Mouse (Mus musculus) gastrocnemius, adult 8-10 months (tissue): ENCODE data around the gene Pramel1. TPM values are rescaled to one million over a fixed set of nuclear protein-coding genes. Genes with fewer than 3 reads are reported as not detected.
"Not testable (repeated sequence)": the region's sequence is repeated elsewhere in the genome, so short reads cannot be mapped to it uniquely, and the experiment has no call there.

Source experiments
- DNase-seq, 2 experiments: peaks; one replicate each; pipeline ENCODE4 v3.0.0; 2022; ENCODE audit warnings: low spot score in 2 of 2
- total RNA-seq, 4 experiments: library from RNA; stranded (reverse); gene quantifications; 2 replicates each; pipeline ENCODE4 v1.2.4; 2022

Gene Pramel1
- total RNA-seq = not detected

GRCm38 (mm10) chr4:143394181-143394580 is at the start of gene Pramel1:
Gene Pramel1 (plus strand): TSS chr4:143394428.
- DNase-seq = no peak

DNA sequence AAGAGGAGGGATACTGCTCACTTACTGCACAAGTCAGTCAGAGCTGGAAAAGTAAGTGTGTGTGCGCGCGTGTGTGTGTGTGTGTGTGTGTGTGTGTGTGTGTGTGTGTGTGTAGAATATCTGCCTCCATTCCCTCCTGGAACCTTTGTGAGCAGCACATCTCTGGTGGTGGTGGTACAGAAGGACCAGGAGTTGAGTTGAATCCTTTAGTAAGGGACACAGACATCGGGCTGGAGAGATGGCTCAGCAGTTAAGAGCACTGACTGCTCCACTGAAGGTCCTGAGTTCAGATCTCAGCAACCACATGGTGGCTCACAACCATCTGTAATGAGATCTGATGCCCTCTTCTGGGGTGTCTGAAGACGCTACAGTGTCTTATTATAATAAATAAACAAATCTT is 48.7 kb upstream of the Pramel1 start:
- DNase-seq = not testable (repeated sequence)

- DNase-seq = peak; percentile 67 to 80
Measured at GRCm38 (mm10) chr4:143348678-143349077, 45.5 kb upstream of the Pramel1 start.

GRCm38 (mm10) chr4:143349484-143349906 is 44.7 kb upstream of the Pramel1 start, which contains the start of gene Lrrc38:
Gene Lrrc38 (plus strand): TSS chr4:143349757.
- DNase-seq = peak; percentile 61 to 78

- DNase-seq = peak in 1 of 2 experiments; percentile 30
Measured at GRCm38 (mm10) chr4:143350047-143351015, 43.9 kb upstream of the Pramel1 start.

GRCm38 (mm10) chr4:143352301-143352700 is 41.9 kb upstream of the Pramel1 start:
- DNase-seq = peak in 1 of 2 experiments; percentile 40

DNA sequence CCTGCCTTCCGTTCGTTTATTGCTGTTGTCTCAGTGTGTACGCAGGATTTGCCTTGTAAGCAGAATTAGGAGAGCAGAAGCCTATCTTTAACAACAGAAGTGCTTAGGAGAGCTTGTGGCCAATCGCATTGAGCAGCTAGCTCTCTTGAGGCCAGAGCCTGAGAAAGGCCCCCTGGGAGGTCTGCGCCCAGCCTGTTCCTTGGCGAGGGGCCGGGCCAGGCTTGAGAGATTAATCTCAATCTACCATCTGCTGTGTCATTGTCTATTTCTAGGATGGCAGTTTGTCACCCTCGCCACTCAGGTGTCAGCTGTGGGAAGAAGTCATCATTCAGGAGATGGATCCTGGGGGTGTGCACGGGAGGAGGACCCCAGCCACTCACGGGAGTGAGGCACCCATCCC is 32.7 kb upstream of the Pramel1 start:
- peak; percentile 47 to 62 for DNase-seq

- no peak for DNase-seq
Measured at GRCm38 (mm10) chr4:143366415-143367041, 27.7 kb upstream of the Pramel1 start.

DNA sequence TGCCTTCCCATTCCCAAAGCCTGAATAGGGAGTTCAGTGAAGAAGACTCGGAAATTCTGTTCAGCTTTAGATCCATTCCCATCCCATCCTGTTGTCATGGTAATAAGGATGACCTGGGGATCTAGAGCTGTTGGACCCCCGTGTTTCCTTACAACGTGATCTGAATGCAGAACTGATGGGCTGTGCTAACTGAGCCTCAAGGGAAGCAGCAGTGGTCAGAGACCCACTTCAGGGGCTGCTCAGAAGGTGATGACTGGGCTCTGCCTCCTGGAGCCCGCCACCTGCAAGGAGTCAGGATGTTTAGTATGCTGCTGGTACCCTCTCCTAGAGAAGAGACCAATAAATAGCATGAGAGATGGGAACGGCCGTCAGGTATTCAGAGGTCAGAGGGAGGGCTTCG is 14.7 kb upstream of the Pramel1 start:
- DNase-seq = no peak

DNA sequence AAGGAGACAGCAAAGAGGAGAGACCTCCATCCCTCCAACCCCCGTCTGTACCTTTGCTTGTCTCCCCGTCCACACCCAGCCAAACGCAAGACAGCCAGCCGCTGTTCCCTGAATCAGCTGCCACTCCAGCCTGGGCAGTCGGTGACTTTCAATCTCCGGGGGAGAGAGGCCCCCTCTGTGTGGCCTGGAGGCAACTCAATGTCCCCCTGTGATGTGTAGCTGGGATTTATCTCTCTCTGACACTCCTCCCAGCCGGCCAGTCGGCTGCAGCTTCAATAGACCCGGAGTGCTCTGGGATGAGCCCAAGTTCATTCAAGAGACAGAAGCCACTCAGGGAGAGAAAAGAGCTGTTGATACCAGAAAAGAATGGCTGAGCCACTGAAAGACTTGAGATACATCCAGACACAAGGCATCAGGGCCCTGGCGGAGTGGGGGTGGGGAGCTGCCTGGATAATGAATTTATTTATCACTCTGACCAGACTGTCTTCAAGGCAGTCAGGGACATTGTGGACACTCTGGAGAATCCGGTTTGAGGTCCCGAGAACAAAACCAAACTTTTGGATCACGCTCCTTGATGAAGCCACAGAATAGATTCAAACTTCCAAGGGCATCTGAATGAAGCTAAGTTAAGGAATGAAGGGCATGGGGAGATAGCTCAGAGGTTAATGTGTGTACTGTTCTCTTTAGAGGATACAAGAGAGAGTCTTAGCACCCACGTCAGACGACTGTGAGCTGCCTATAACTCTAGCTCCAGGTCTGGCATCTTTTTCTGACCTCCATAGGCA is 14.1 kb upstream of the Pramel1 start:
- no peak for DNase-seq

GRCm38 (mm10) chr4:143380716-143381004 is 13.6 kb upstream of the Pramel1 start:
- DNase-seq = no peak

DNA sequence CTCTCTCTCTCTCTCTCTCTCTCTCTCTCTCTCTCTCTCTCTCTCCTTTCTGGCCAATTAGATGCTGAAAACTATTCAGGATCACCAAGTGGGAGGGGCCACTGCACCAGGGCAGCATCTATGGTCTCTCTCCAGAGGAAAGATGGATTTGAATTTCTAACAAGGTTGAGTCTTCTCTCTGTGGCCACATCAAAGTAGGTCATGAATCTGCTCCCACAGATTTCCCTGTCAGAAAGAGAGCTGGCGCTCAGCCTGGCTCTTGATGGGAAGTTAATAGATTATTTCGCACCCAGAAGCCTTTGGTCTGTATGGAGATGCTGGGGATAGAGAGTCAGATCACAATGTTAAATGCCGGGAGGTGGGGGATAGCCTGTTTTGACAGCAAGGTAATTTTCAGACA is 12.1 kb upstream of the Pramel1 start:
- no peak for DNase-seq

- no peak for DNase-seq
Measured at GRCm38 (mm10) chr4:143383646-143384045, 10.6 kb upstream of the Pramel1 start.

GRCm38 (mm10) chr4:143388955-143389702 is 5.1 kb upstream of the Pramel1 start:
- no peak for DNase-seq

GRCm38 (mm10) chr4:143411566-143412218 is 17.5 kb downstream of the Pramel1 start:
- DNase-seq = no peak

- peak; percentile 85 to 89 for DNase-seq
Measured at GRCm38 (mm10) chr4:143412219-143413092, 18.2 kb downstream of the Pramel1 start, which contains the start of gene Pramef8. Gene Pramef8 (plus strand): TSS chr4:143412426.

GRCm38 (mm10) chr4:143413621-143414020 is 19.4 kb downstream of the Pramel1 start:
- no peak for DNase-seq

DNA sequence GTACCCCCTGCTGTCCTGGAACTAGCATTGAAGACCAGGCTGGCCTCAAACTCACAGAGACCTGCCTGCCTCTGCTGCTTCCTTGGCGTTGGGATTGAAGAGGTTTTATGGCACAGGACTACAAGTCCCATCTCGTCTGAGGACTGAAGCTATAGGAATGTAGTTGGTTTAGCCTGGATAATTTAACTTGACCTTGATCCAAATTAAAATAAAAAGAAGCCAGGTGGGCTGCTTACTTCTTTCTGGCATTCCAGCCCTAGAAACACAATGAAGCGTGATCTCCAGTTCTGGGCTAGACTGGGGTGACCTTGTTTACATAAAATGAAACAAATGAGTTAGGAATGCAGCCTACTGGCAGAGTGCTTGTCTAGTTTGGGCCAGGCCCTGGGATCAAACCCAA is 19.9 kb downstream of the Pramel1 start:
- DNase-seq = no peak

DNA sequence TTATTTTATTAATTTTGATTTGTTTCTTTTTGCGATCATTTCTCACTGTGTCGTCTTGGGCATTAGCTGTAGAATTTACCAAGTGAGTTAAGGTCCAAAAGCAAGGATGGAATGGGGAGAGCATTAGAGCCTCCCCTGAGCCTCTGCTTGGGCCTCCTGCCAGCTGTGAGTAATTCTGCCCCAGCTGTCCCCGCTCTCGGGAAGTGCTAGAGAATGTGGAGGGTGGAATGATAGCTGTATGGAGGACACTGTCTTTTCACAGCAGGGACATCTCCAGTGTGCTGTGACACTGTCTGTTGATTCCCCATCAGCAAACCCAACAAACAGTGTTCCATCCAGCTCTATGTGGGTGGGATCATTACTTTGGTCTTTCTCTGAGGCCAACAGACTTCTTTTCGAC is 32.5 kb downstream of the Pramel1 start:
- DNase-seq = not testable (repeated sequence)
